Mouse (Mus musculus): ENCODE measurements around the gene Hnrnpd. TPM values are rescaled to one million over a fixed set of nuclear protein-coding genes. Genes with fewer than 3 reads are reported as not detected.

Gene Hnrnpd
- total and polyA plus RNA-seq, 3 experiments: 75.0 to 434 (median 231) TPM

DNA sequence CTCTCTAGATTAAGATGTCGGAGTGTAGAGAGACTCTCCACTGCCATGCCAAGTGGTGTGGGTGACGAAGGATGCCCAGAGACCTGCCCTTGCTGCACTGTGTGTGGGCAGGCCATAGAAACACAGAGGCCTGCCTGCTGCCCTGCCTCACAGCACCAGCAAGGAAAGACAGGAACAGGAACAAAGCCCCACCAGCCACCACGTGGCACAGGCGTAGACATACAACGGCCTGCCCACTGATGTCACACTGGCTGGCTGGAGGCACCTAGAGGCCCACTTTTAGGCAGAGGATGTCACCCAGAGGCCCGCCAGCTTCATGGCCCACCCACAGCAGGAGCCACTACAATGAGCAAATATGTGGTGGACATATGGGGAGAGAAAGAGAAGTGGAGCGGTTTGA, 21.3 kb upstream of the Hnrnpd start:
- DNase-seq (ENCODE audit: low spot score): no peak
- peaks cover 4% of the 10 kb centered on the region for H3K9me3 ChIP-seq (replicated peaks)
- H3K4me3 ChIP-seq (ENCODE audit: low read depth, low read length): no peak overlapping the region
- no peaks in the 10 kb centered on the region; the same call in 1 of the 2 replicates for H3K4me1 ChIP-seq (ENCODE audit: insufficient read depth, low read depth, low read length)
- H3K27me3 ChIP-seq (ENCODE audit: insufficient read depth, low read length): peaks cover 14% of the 10 kb centered on the region
- TF ChIP-seq GATA1 (IDR thresholded peaks at IDR 0.05; ENCODE audit: borderline replicate concordance, low read length) (no peak), CTCF (IDR thresholded peaks at IDR 0.05; ENCODE audit: low read depth, low read length) (no peak), GATA2 (IDR thresholded peaks at IDR 0.05; ENCODE audit: borderline replicate concordance, low read depth, low read length) (no peak), POLR2AphosphoS5 (IDR thresholded peaks at IDR 0.05; ENCODE audit: insufficient replicate concordance, low read depth, low read length) (no peak), TAL1 (conservative IDR thresholded peaks at IDR 0.05; ENCODE audit: low read depth, low read length) (no peak)
- H3K36me3 ChIP-seq (replicated peaks): no peaks in the 10 kb centered on the region
- no peak for ATAC-seq (ENCODE audit: extremely low read depth, insufficient number of reproducible peaks, low FRiP score, poor library complexity, severe bottlenecking)

DNA sequence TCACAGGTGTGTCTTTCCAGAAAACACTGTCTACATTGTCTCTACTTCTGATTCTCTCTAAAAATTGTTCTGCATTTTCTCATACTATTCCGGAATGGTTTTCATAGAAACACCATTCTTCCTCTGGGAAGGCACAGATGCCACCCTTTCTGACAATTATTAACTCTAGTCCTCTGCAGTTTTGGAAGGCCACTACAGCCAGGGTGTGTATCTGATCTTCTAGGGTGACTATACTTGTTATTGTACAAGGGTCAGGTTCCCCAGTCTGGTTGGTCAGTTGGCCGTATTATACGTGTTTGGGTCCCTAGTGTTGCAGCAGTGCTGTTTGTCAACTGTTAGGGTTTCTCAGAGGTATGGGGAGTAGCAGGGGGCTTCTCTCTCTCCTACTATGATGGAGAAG, 15.9 kb upstream of the Hnrnpd start:
- no peaks in the 10 kb centered on the region for H3K9me3 ChIP-seq (replicated peaks)
- no peak for DNase-seq (ENCODE audit: low spot score)
- no peaks in the 10 kb centered on the region for H3K36me3 ChIP-seq (replicated peaks)
- TF ChIP-seq POLR2AphosphoS5 (IDR thresholded peaks at IDR 0.05; ENCODE audit: insufficient replicate concordance, low read depth, low read length) (no peak), CTCF (IDR thresholded peaks at IDR 0.05; ENCODE audit: low read depth, low read length) (no peak), GATA1 (IDR thresholded peaks at IDR 0.05; ENCODE audit: borderline replicate concordance, low read length) (no peak), TAL1 (conservative IDR thresholded peaks at IDR 0.05; ENCODE audit: low read depth, low read length) (no peak), GATA2 (IDR thresholded peaks at IDR 0.05; ENCODE audit: borderline replicate concordance, low read depth, low read length) (no peak)
- ATAC-seq (ENCODE audit: extremely low read depth, insufficient number of reproducible peaks, low FRiP score, poor library complexity, severe bottlenecking): no peak
- H3K27me3 ChIP-seq (ENCODE audit: insufficient read depth, low read length): peaks cover 8% of the 10 kb centered on the region; the same call in 1 of the 2 replicates
- H3K4me3 ChIP-seq (ENCODE audit: low read depth, low read length): no peak overlapping the region
- H3K4me1 ChIP-seq (ENCODE audit: insufficient read depth, low read depth, low read length): no peaks in the 10 kb centered on the region

DNA sequence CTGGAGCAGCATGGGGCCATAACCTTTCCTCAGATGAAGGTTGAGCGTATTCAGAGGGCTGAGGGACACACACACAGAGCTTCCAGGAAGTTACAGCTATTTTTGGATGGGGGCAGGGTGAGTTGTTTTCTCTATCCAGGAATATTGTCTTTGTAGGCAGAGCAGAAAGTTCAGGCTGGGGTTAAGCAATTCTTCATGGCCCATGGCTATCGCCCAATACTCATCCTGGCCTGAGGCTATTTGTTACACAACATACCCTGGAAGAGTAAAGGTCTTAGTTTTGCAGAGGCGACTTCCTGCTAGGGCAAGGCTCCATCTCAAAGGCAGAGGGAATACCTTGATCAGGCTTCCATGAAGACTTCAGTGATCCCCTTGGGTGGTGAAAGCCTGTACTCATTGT, 15.4 kb upstream of the Hnrnpd start:
- no peak for DNase-seq (ENCODE audit: low spot score)
- Histone ChIP-seq H3K9me3 (replicated peaks) (no peaks in the 10 kb centered on the region), H3K4me3 (ENCODE audit: low read depth, low read length) (no peak overlapping the region), H3K4me1 (ENCODE audit: insufficient read depth, low read depth, low read length) (no peaks in the 10 kb centered on the region), H3K36me3 (replicated peaks) (no peaks in the 10 kb centered on the region), H3K27me3 (ENCODE audit: insufficient read depth, low read length) (peaks cover 8% of the 10 kb centered on the region; the same call in 1 of the 2 replicates)
- TF ChIP-seq GATA2 (IDR thresholded peaks at IDR 0.05; ENCODE audit: borderline replicate concordance, low read depth, low read length) (no peak), TAL1 (conservative IDR thresholded peaks at IDR 0.05; ENCODE audit: low read depth, low read length) (no peak), CTCF (IDR thresholded peaks at IDR 0.05; ENCODE audit: low read depth, low read length) (no peak), POLR2AphosphoS5 (IDR thresholded peaks at IDR 0.05; ENCODE audit: insufficient replicate concordance, low read depth, low read length) (no peak), GATA1 (IDR thresholded peaks at IDR 0.05; ENCODE audit: borderline replicate concordance, low read length) (no peak)
- no peak for ATAC-seq (ENCODE audit: extremely low read depth, insufficient number of reproducible peaks, low FRiP score, poor library complexity, severe bottlenecking)

DNA sequence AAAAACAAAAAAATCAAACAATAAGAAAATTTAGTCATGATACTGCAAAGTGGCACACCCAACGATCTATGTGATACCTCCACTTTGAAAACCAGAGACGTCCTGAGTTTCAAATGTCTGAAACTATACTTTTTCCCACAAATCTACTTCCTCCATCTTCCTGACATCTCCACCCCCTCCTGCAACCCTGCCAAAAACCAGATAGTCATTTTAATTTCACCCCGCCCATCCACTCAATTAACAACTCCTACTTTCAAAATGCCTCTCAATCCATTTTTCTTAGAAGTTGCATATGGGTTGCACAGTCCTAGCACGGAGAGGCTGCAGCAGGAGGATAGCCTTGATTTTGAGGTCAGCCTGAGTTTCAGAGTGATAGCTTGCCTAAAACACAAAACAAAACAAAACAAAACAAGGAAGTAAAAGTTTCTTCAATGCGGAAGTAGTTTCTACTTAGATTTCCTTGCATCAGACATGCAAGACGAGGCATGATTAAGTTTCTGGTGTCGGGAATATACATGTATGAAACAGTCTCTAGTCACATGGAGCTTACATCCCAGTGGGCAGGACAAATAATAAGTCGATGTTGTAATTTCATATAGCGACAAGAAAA, 4.8 kb upstream of the Hnrnpd start:
- Histone ChIP-seq H3K4me1 (ENCODE audit: insufficient read depth, low read depth, low read length) (peaks cover 18% of the 10 kb centered on the region), H3K36me3 (replicated peaks) (peaks cover 5% of the 10 kb centered on the region), H3K9me3 (replicated peaks) (peaks cover 5% of the 10 kb centered on the region), H3K27me3 (ENCODE audit: insufficient read depth, low read length) (no peaks in the 10 kb centered on the region), H3K4me3 (ENCODE audit: low read depth, low read length) (no peak overlapping the region)
- TF ChIP-seq CTCF (IDR thresholded peaks at IDR 0.05; ENCODE audit: low read depth, low read length) (no peak), GATA1 (IDR thresholded peaks at IDR 0.05; ENCODE audit: borderline replicate concordance, low read length) (no peak), POLR2AphosphoS5 (IDR thresholded peaks at IDR 0.05; ENCODE audit: insufficient replicate concordance, low read depth, low read length) (no peak), TAL1 (conservative IDR thresholded peaks at IDR 0.05; ENCODE audit: low read depth, low read length) (no peak), GATA2 (IDR thresholded peaks at IDR 0.05; ENCODE audit: borderline replicate concordance, low read depth, low read length) (no peak)
- DNase-seq (ENCODE audit: low spot score) (no peak), ATAC-seq (ENCODE audit: extremely low read depth, insufficient number of reproducible peaks, low FRiP score, poor library complexity, severe bottlenecking) (no peak)

DNA sequence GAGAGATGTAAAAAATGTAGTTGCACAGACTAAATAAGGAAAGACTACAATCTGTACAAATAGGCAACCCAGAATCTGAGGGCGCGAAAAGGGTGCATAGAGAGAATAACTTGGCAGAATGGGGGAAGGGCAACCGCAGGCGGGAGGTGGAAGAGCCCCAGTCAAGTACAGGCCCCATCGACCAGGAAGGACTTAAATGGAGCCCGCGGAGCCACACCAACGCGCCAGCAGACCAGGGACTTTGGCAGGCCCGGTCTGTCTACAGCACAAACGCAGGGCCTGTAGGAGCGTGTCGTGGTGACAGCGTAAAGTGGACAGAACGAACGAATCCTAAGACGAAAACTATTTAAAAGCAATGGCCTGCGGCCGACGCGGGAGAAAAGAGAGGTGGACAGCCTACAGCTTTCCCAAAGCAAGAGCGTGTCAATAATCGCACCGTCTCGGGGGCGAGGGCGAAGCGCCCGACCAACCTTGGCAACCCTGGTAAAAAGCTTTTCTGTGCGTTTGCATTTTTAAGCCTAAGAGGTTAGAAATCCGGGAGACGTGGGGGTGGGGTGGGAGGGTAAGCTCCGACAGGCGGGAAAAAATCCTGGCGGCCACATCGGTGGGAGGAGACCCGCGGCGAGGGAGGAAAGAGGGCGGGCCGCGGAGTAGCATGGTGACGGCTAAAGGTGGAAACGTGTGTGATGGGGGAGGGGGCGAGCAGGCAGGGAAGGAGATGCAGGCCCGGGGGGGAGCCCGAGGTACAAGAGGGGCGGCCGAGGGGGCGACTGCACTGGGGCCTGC, 1.0 kb downstream of the Hnrnpd start:
- DNase-seq (ENCODE audit: low spot score) (peak; percentile 77), ATAC-seq (ENCODE audit: extremely low read depth, insufficient number of reproducible peaks, low FRiP score, poor library complexity, severe bottlenecking) (peak; percentile 54)
- no peaks in the 10 kb centered on the region for H3K9me3 ChIP-seq (replicated peaks)
- peak overlapping the region; percentile 89 for H3K4me3 ChIP-seq (ENCODE audit: low read depth, low read length)
- H3K36me3 ChIP-seq (replicated peaks): peaks cover 32% of the 10 kb centered on the region
- peaks cover 36% of the 10 kb centered on the region for H3K4me1 ChIP-seq (ENCODE audit: insufficient read depth, low read depth, low read length)
- H3K27me3 ChIP-seq (ENCODE audit: insufficient read depth, low read length): no peaks in the 10 kb centered on the region
- TF ChIP-seq GATA2 (IDR thresholded peaks at IDR 0.05; ENCODE audit: borderline replicate concordance, low read depth, low read length): no peak
- no peak for TF ChIP-seq GATA1 (IDR thresholded peaks at IDR 0.05; ENCODE audit: borderline replicate concordance, low read length)
- no peak for TF ChIP-seq CTCF (IDR thresholded peaks at IDR 0.05; ENCODE audit: low read depth, low read length)
- no peak for TF ChIP-seq TAL1 (conservative IDR thresholded peaks at IDR 0.05; ENCODE audit: low read depth, low read length)
- no peak for TF ChIP-seq POLR2AphosphoS5 (IDR thresholded peaks at IDR 0.05; ENCODE audit: insufficient replicate concordance, low read depth, low read length)

- peak; percentile 14 for DNase-seq (ENCODE audit: low spot score)
Observed at GRCm38 (mm10) chr5:99976334-99976955, 2.3 kb downstream of the Hnrnpd start.

More at GRCm38 (mm10) chr5:99976334-99976955, 2.3 kb downstream of the Hnrnpd start:
- Histone ChIP-seq H3K4me1 (ENCODE audit: insufficient read depth, low read depth, low read length) (peaks cover 32% of the 10 kb centered on the region), H3K27me3 (ENCODE audit: insufficient read depth, low read length) (no peaks in the 10 kb centered on the region), H3K4me3 (ENCODE audit: low read depth, low read length) (peak overlapping the region; percentile 89), H3K36me3 (replicated peaks) (peaks cover 31% of the 10 kb centered on the region), H3K9me3 (replicated peaks) (no peaks in the 10 kb centered on the region)
- no peak for ATAC-seq (ENCODE audit: extremely low read depth, insufficient number of reproducible peaks, low FRiP score, poor library complexity, severe bottlenecking)
- TF ChIP-seq CTCF (IDR thresholded peaks at IDR 0.05; ENCODE audit: low read depth, low read length) (no peak), GATA2 (IDR thresholded peaks at IDR 0.05; ENCODE audit: borderline replicate concordance, low read depth, low read length) (no peak), POLR2AphosphoS5 (IDR thresholded peaks at IDR 0.05; ENCODE audit: insufficient replicate concordance, low read depth, low read length) (no peak), TAL1 (conservative IDR thresholded peaks at IDR 0.05; ENCODE audit: low read depth, low read length) (no peak), GATA1 (IDR thresholded peaks at IDR 0.05; ENCODE audit: borderline replicate concordance, low read length) (no peak)

Data from G1E (cell line).